In the genomic region with DNA sequence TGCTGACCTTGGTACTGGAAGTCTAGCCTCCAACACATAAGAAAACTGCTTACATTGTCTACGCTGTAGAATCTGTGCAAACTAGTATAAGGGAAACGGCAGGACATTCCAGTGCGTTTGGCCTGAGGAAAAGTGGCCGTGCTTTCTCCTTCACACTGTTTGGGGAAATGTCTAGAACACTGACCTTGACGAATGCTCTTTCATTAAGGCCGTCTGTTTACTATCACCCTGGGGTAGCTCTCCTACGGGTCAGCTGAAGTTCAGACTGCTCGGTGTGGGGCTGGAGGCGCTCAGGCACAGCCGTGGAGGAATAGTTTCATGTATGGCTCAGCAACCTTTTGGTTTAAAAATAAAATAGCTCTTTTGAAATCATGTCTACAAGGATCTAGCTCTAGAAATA, we compare ENCODE assay signal across 14 mouse cellular contexts. TPM values are rescaled to one million over a fixed set of nuclear protein-coding genes. Genes with fewer than 3 reads are reported as not detected.
DNase-seq lines count a peak whose midpoint lies in the region; ATAC-seq lines count a peak whose summit lies in the region.
"Had no signal": no experiment of that assay in that cellular context is flagged by ENCODE, and none has a peak within 500 bp of the region (broad histone marks: within the 10 kb centered on the region; RNA-seq: fewer than 3 reads in every experiment).

No protein-coding gene starts in this region.

- DNase-seq in heart, adult 9 months (ENCODE audit: low spot score in 2 of 2): no peak
- peak; percentile 17 for DNase-seq in NIH3T3 (ENCODE audit: low read depth)
- DNase-seq in forelimb bud, embryonic 11.5 days (ENCODE audit: low read depth, low spot score): peak; percentile 10
- peak; percentile 42 for DNase-seq in kidney, postnatal 14 days
- no peak for DNase-seq in urinary bladder, adult 2 months (ENCODE audit: low spot score)
- DNase-seq in yolk sac, embryonic 10.5 days (ENCODE audit: low spot score): no peak
- DNase-seq: adrenal gland, postnatal 36 days; cerebellum, adult 18-20 months; lung, postnatal 10 days; midbrain, embryonic 14.5 days; thymus, adult 2 months had no signal

- no peaks in the 10 kb centered on the region for H3K36me3 ChIP-seq in heart, embryonic 12.5 days
- H3K36me3 ChIP-seq in forebrain, embryonic 16.5 days (ENCODE audit: control insufficient read depth, insufficient read depth): no peaks in the 10 kb centered on the region

- peak; percentile 73; the same call in 1 of the 2 replicates for ATAC-seq in heart, embryonic 12.5 days (ENCODE audit: insufficient number of reproducible peaks, low FRiP score)
- ATAC-seq in forebrain, embryonic 16.5 days: no peak
- ATAC-seq: hindbrain, embryonic 16.5 days had no signal

- H3K27ac ChIP-seq in heart, embryonic 12.5 days (ENCODE audit: poor library complexity, severe bottlenecking): peak overlapping the region; percentile 84
- H3K27ac ChIP-seq in forebrain, embryonic 16.5 days (ENCODE audit: low read length): no peak overlapping the region

- H3K4me2 ChIP-seq in heart, embryonic 12.5 days: peak overlapping the region; percentile 31
- no peak overlapping the region for H3K4me2 ChIP-seq in forebrain, embryonic 16.5 days (ENCODE audit: low read length)

- 21% methylated on average over 10 of the region's 10 CpGs for WGBS in heart, embryonic 12.5 days
- 84% methylated on average over 10 of the region's 10 CpGs for WGBS in forebrain, embryonic 16.5 days

- no peaks in the 10 kb centered on the region for H3K9me3 ChIP-seq in heart, embryonic 12.5 days (replicated peaks)
- H3K9me3 ChIP-seq in forebrain, embryonic 16.5 days (ENCODE audit: control insufficient read depth, low read length): no peaks in the 10 kb centered on the region

- H3K9ac ChIP-seq in heart, embryonic 12.5 days: no peak overlapping the region
- H3K9ac ChIP-seq in forebrain, embryonic 16.5 days (replicated peaks; ENCODE audit: low read depth, low read length): no peak overlapping the region

- H3K27me3 ChIP-seq in heart, embryonic 12.5 days (replicated peaks): no peaks in the 10 kb centered on the region
- H3K27me3 ChIP-seq in forebrain, embryonic 16.5 days (replicated peaks; ENCODE audit: control insufficient read depth, insufficient read depth, low read length): no peaks in the 10 kb centered on the region; the same call in 1 of the 2 replicates

- no peak overlapping the region for H3K4me3 ChIP-seq in heart, embryonic 12.5 days
- H3K4me3 ChIP-seq in forebrain, embryonic 16.5 days (replicated peaks; ENCODE audit: low read length): no peak overlapping the region

- peaks cover 12% of the 10 kb centered on the region for H3K4me1 ChIP-seq in heart, embryonic 12.5 days (replicated peaks)
- H3K4me1 ChIP-seq in forebrain, embryonic 16.5 days (replicated peaks; ENCODE audit: control insufficient read depth, insufficient read depth, low read length): no peaks in the 10 kb centered on the region

RNA-seq across cellular contexts. Expression of a gene that starts 6.5 kb away (rescaled TPM):
- polyA plus RNA-seq in heart, embryonic 12.5 days (2016; fragmentation: Nextera tagmentation; extraction: Ambion mirVana): 7.9 and 9.6 TPM in 2 replicates
- 9.5 and 11.0 TPM in 2 replicates for polyA plus RNA-seq in urinary bladder, adult 2 months (2012; rRNA removed)
- 8.1 and 8.2 TPM in 2 replicates for polyA plus RNA-seq in forebrain, embryonic 16.5 days (2015; fragmentation: Nextera tagmentation; extraction: Ambion mirVana)

Comparison
In these comparisons a context has a peak if more than half of its experiments do, and no peak if none do; other contexts are left out.
1. DNase-seq: peak in NIH3T3 (single experiment), forelimb bud, embryonic 11.5 days (single experiment) and kidney, postnatal 14 days (single experiment); none in heart, adult 9 months (0 of 2), urinary bladder, adult 2 months (single experiment) and yolk sac, embryonic 10.5 days (single experiment).